Mouse (Mus musculus): ENCODE measurements around the gene Ube3a.

DNA sequence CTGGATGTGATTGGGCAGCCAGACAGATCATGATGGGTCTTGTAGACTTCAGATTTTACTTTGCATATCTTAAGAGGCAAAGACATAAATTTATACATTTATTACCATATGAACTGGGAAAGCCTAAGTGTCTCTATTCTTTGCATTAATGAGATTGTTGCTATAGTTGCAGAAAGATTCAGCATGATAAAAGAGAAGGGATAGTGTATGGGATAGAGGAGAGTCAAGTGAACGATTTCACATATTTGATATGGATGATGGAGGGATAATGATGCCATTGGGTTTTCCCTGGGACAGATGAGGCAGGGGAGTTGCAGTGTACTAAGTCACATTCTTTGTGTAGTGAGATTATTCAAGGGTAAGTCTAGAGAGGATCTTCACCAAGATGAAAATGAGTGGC is 84.0 kb downstream of the Ube3a start:
- TF ChIP-seq EP300 (IDR thresholded peaks at IDR 0.05; ENCODE audit: low read length) (no peak), CTCF (conservative IDR thresholded peaks at IDR 0.05 in 1 of 2, IDR thresholded peaks at IDR 0.05 in 1 of 2; ENCODE audit: low read depth in 2 of 2, low read length in 2 of 2) (no peak), HCFC1 (IDR thresholded peaks at IDR 0.05; ENCODE audit: low read depth, low read length) (no peak), POLR2AphosphoS2 (IDR thresholded peaks at IDR 0.05; ENCODE audit: low read depth, low read length) (no peak), TBP (conservative IDR thresholded peaks at IDR 0.05; ENCODE audit: low read depth, low read length) (no peak), ETS1 (conservative IDR thresholded peaks at IDR 0.05; ENCODE audit: low read depth, low read length) (no peak), POLR2A (IDR thresholded peaks at IDR 0.05; ENCODE audit: low read depth, low read length) (no peak), MAX (IDR thresholded peaks at IDR 0.05; ENCODE audit: low read length) (no peak), ZKSCAN1 (IDR thresholded peaks at IDR 0.05; ENCODE audit: borderline replicate concordance, low read depth, low read length) (no peak), CHD2 (IDR thresholded peaks at IDR 0.05; ENCODE audit: low read length) (no peak), TCF12 (IDR thresholded peaks at IDR 0.05; ENCODE audit: low read depth, low read length) (no peak)
